Mouse (Mus musculus): ENCODE measurements around the gene Asic4. TPM values are rescaled to one million over a fixed set of nuclear protein-coding genes. Genes with fewer than 3 reads are reported as not detected.

The Asic4 gene
- polyA plus RNA-seq, 1 experiment, result 0.05 TPM

GRCm38 (mm10) chr1:75455433-75455832 lies 5.2 kb downstream of the Asic4 start:
- H3K27me3 ChIP-seq (ENCODE audit: control insufficient read depth, insufficient read depth, low read length), result peaks cover 9% of the 10 kb centered on the region; the same call in 1 of the 2 replicates
- no peak overlapping the region for H3K27ac ChIP-seq (ENCODE audit: control insufficient read depth, insufficient read depth, low read length)
- no peak overlapping the region for H3K4me3 ChIP-seq (ENCODE audit: control insufficient read depth, insufficient read depth, low read length)
- H3K36me3 ChIP-seq (ENCODE audit: control insufficient read depth, insufficient read depth, low read length), result no peaks in the 10 kb centered on the region
- TF ChIP-seq POLR2A (IDR thresholded peaks at IDR 0.05; ENCODE audit: control insufficient read depth, extremely low read depth, insufficient read depth, low read length, poor library complexity) (no peak), CTCF (IDR thresholded peaks at IDR 0.05; ENCODE audit: borderline replicate concordance, control insufficient read depth, extremely low read depth, insufficient read depth, low read length, poor library complexity) (no peak)
- DNase-seq, result no peak
- WGBS, result 71% methylated on average over 3 of the region's 3 CpGs
- no peaks in the 10 kb centered on the region for H3K4me1 ChIP-seq (replicated peaks; ENCODE audit: control insufficient read depth, insufficient read depth, low read length)

- no peak for TF ChIP-seq CTCF (IDR thresholded peaks at IDR 0.05; ENCODE audit: borderline replicate concordance, control insufficient read depth, extremely low read depth, insufficient read depth, low read length, poor library complexity)
- TF ChIP-seq POLR2A (IDR thresholded peaks at IDR 0.05; ENCODE audit: control insufficient read depth, extremely low read depth, insufficient read depth, low read length, poor library complexity), result no peak
- Histone ChIP-seq H3K36me3 (ENCODE audit: control insufficient read depth, insufficient read depth, low read length) (no peaks in the 10 kb centered on the region), H3K27me3 (ENCODE audit: control insufficient read depth, insufficient read depth, low read length) (peaks cover 7% of the 10 kb centered on the region; the same call in 1 of the 2 replicates), H3K27ac (ENCODE audit: control insufficient read depth, insufficient read depth, low read length) (no peak overlapping the region), H3K4me3 (ENCODE audit: control insufficient read depth, insufficient read depth, low read length) (no peak overlapping the region), H3K4me1 (replicated peaks; ENCODE audit: control insufficient read depth, insufficient read depth, low read length) (no peaks in the 10 kb centered on the region)
- no peak for DNase-seq
- 35% methylated on average over 5 of the region's 5 CpGs for WGBS
Observed at GRCm38 (mm10) chr1:75455948-75456347, 5.7 kb downstream of the Asic4 start.

- DNase-seq, result no peak
- WGBS, result 12% methylated on average over 14 of the region's 14 CpGs
- no peaks in the 10 kb centered on the region for H3K4me1 ChIP-seq (replicated peaks; ENCODE audit: control insufficient read depth, insufficient read depth, low read length)
- no peak for TF ChIP-seq POLR2A (IDR thresholded peaks at IDR 0.05; ENCODE audit: control insufficient read depth, extremely low read depth, insufficient read depth, low read length, poor library complexity)
- no peak for TF ChIP-seq CTCF (IDR thresholded peaks at IDR 0.05; ENCODE audit: borderline replicate concordance, control insufficient read depth, extremely low read depth, insufficient read depth, low read length, poor library complexity)
- no peak overlapping the region for H3K4me3 ChIP-seq (ENCODE audit: control insufficient read depth, insufficient read depth, low read length)
- no peaks in the 10 kb centered on the region for H3K36me3 ChIP-seq (ENCODE audit: control insufficient read depth, insufficient read depth, low read length)
- H3K27ac ChIP-seq (ENCODE audit: control insufficient read depth, insufficient read depth, low read length), result no peak overlapping the region
- H3K27me3 ChIP-seq (ENCODE audit: control insufficient read depth, insufficient read depth, low read length), result peaks cover 7% of the 10 kb centered on the region; the same call in 1 of the 2 replicates
Observed at GRCm38 (mm10) chr1:75456746-75457564, 6.7 kb downstream of the Asic4 start.

- TF ChIP-seq CTCF (IDR thresholded peaks at IDR 0.05; ENCODE audit: borderline replicate concordance, control insufficient read depth, extremely low read depth, insufficient read depth, low read length, poor library complexity), result no peak
- Histone ChIP-seq H3K4me3 (ENCODE audit: control insufficient read depth, insufficient read depth, low read length) (no peak overlapping the region), H3K36me3 (ENCODE audit: control insufficient read depth, insufficient read depth, low read length) (no peaks in the 10 kb centered on the region), H3K27ac (ENCODE audit: control insufficient read depth, insufficient read depth, low read length) (no peak overlapping the region), H3K27me3 (ENCODE audit: control insufficient read depth, insufficient read depth, low read length) (peaks cover 7% of the 10 kb centered on the region; the same call in 1 of the 2 replicates), H3K4me1 (replicated peaks; ENCODE audit: control insufficient read depth, insufficient read depth, low read length) (no peaks in the 10 kb centered on the region)
- DNase-seq, result no peak
- 11% methylated on average over 10 of the region's 10 CpGs for WGBS
Observed at GRCm38 (mm10) chr1:75457710-75458024, 7.4 kb downstream of the Asic4 start.

DNA sequence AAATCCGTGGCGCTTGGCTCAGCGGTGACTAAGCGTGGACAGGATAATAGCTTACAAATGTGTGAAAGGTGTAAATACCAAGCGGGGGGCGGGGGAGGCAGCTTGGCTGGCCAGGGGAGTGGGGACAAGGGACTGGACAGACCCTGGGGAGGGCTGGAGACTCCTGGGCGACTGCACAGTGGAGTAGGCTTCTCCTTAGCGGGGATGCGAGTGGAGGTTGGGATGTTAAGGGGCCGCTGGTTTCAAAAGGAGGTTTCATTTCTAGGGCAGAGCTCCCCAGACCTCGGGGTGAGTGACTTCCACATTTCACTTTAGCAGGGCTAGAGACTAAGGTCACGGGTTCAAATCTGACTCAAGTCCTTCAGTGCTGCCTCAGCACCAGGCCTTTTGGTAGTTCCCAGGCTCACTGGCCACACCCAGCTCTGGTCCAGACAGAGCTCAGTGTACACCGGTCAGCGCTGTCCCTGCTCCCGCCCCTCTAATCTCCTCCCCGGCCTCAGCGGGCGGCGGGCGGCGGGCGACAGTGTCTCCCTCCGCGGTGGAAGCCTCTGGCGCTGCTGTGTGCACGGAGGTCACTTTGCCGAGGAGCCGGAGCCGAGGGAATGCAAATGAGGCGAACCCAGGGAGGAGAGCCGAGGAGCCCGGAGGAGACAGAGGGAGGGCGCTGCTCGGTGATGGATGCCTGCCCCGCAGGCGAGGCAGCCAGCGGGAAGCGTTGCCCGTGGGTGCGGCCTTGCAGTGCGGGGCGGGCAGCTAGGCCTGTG lies 8.0 kb downstream of the Asic4 start:
- 10% methylated on average over 42 of the region's 42 CpGs for WGBS
- DNase-seq, result no peak
- Histone ChIP-seq H3K4me1 (replicated peaks; ENCODE audit: control insufficient read depth, insufficient read depth, low read length) (no peaks in the 10 kb centered on the region), H3K27me3 (ENCODE audit: control insufficient read depth, insufficient read depth, low read length) (peaks cover 7% of the 10 kb centered on the region; the same call in 1 of the 2 replicates), H3K4me3 (ENCODE audit: control insufficient read depth, insufficient read depth, low read length) (no peak overlapping the region), H3K27ac (ENCODE audit: control insufficient read depth, insufficient read depth, low read length) (no peak overlapping the region), H3K36me3 (ENCODE audit: control insufficient read depth, insufficient read depth, low read length) (no peaks in the 10 kb centered on the region)
- TF ChIP-seq CTCF (IDR thresholded peaks at IDR 0.05; ENCODE audit: borderline replicate concordance, control insufficient read depth, extremely low read depth, insufficient read depth, low read length, poor library complexity) (no peak), POLR2A (IDR thresholded peaks at IDR 0.05; ENCODE audit: control insufficient read depth, extremely low read depth, insufficient read depth, low read length, poor library complexity) (no peak)

GRCm38 (mm10) chr1:75458789-75459684 lies 8.8 kb downstream of the Asic4 start:
- no peak for DNase-seq
- H3K27ac ChIP-seq (ENCODE audit: control insufficient read depth, insufficient read depth, low read length), result no peak overlapping the region

More at GRCm38 (mm10) chr1:75458789-75459684, 8.8 kb downstream of the Asic4 start:
- no peak for TF ChIP-seq POLR2A (IDR thresholded peaks at IDR 0.05; ENCODE audit: control insufficient read depth, extremely low read depth, insufficient read depth, low read length, poor library complexity)
- TF ChIP-seq CTCF (IDR thresholded peaks at IDR 0.05; ENCODE audit: borderline replicate concordance, control insufficient read depth, extremely low read depth, insufficient read depth, low read length, poor library complexity), result no peak
- Histone ChIP-seq H3K4me1 (replicated peaks; ENCODE audit: control insufficient read depth, insufficient read depth, low read length) (no peaks in the 10 kb centered on the region), H3K27me3 (ENCODE audit: control insufficient read depth, insufficient read depth, low read length) (peaks cover 7% of the 10 kb centered on the region; the same call in 1 of the 2 replicates), H3K4me3 (ENCODE audit: control insufficient read depth, insufficient read depth, low read length) (no peak overlapping the region), H3K36me3 (ENCODE audit: control insufficient read depth, insufficient read depth, low read length) (no peaks in the 10 kb centered on the region)
- 30% methylated on average over 23 of the region's 23 CpGs for WGBS

All from thymus, adult 2 months (tissue).